Mouse (Mus musculus): ENCODE results near the gene Chrd.

The Chrd gene

GRCm38 (mm10) chr16:20733731-20734730 lies 1.1 kb downstream of the Chrd start, which contains the start of gene Thpo:
Gene Thpo (minus strand): TSS chr16:20734511.
- peak; percentile 15 for DNase-seq

GRCm38 (mm10) chr16:20735651-20736050 lies 2.7 kb downstream of the Chrd start:
- no peak for DNase-seq

GRCm38 (mm10) chr16:20736168-20736567 lies 3.2 kb downstream of the Chrd start:
- DNase-seq = no peak

- no peak for DNase-seq
These were observed 3.9 kb downstream of the Chrd start for GRCm38 (mm10) chr16:20736823-20737222.

GRCm38 (mm10) chr16:20739845-20740244 lies 6.9 kb downstream of the Chrd start:
- DNase-seq = no peak

GRCm38 (mm10) chr16:20746641-20747040 lies 13.7 kb downstream of the Chrd start:
- DNase-seq = no peak

GRCm38 (mm10) chr16:20750518-20750917 lies 17.6 kb downstream of the Chrd start:
- DNase-seq = no peak

- no peak for DNase-seq
These were observed 23.1 kb downstream of the Chrd start for GRCm38 (mm10) chr16:20756052-20756451.

- no peak for DNase-seq
These were observed 24.5 kb downstream of the Chrd start for GRCm38 (mm10) chr16:20757385-20757784.

GRCm38 (mm10) chr16:20761681-20762080 lies 28.8 kb downstream of the Chrd start:
- peak; percentile 42 for DNase-seq

GRCm38 (mm10) chr16:20765244-20765643 lies 32.3 kb downstream of the Chrd start:
- peak; percentile 63 for DNase-seq

- no peak for DNase-seq
These were observed 42.1 kb downstream of the Chrd start for GRCm38 (mm10) chr16:20775021-20775420.

- DNase-seq = no peak
These were observed 46.9 kb downstream of the Chrd start for GRCm38 (mm10) chr16:20779846-20780245.

- peak; percentile 24 for DNase-seq
These were observed 48.2 kb downstream of the Chrd start for GRCm38 (mm10) chr16:20781101-20781630.

- DNase-seq = no peak
These were observed 51.0 kb downstream of the Chrd start for GRCm38 (mm10) chr16:20783891-20784290.

GRCm38 (mm10) chr16:20784754-20785153 lies 51.8 kb downstream of the Chrd start:
- no peak for DNase-seq

GRCm38 (mm10) chr16:20786556-20786955 lies 53.6 kb downstream of the Chrd start:
- DNase-seq = no peak

- DNase-seq = no peak
These were observed 58.9 kb downstream of the Chrd start for GRCm38 (mm10) chr16:20791803-20792202.

All from kidney, adult 18-20 months (tissue).